Mouse (Mus musculus): ENCODE measurements around the gene Mmp11.

Gene Mmp11

DNA sequence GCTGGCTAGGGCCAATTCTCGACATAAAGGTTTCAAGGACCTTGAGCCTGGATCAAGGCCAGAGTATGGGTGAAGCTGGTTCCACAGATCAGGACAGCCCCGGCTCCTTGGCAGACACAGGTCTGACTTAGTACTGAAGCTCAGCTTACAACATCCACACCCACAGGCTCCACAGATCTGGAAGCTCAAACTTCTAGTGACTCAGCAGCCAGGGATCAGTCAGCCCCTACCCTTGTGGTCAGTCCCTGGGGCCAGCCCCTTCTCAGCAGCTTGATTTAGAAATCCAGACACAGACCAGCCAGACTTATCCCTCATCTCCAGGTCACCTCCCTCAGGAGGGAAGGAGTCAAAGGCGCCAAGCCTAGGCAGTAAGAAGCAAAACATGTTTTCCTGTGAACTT lies 37.5 kb downstream of the Mmp11 start:
- in situ Hi-C loops (cut with MboI; ENCODE audit: unreplicated experiment in 2 of 2): no loop called here

DNA sequence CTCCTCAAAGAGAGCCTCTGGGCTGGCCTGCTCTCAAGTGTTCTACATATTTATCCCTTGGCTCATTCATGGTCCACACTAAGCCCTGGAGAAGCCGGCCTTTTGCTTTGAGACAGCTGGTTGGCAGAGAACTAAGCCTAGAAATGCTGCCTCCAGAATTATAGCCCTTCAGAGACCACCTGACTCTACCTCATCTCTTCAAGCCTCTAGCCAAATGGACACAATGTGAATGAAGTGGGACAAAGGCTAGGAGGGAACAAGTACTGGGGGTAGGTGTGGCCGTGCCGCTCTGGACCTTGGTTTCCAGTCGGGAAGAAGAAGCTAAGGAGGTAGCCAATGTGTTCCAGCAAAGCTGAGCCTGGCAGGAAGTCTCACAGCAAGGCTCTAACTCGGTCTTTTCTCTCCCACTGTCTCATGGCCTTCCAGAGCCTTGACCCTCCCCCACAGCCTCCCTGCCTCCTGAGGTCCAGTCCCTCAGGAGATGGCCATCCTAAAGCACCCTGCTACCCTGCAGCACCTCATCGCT lies 38.2 kb downstream of the Mmp11 start:
- in situ Hi-C loops (cut with MboI; ENCODE audit: unreplicated experiment in 2 of 2): no loop called here

DNA sequence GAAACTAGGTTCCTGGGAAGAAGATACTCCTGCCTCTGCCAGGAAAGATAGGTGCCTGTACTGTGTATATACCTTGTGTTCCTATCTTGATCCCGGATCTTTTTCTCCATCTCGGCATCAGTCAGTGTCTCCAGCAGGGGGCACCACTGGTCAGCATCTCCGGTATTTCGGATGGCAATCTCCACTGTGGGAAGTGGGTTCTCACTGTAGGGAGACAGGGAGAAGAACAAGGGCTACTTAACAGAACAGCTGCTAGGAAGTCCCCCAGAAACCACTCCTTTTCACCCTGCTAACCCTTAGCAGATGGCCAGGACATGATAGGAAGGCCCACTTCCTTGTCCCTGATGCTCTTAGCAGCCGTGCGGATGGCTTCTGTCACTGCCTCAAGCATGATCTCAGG lies 38.9 kb downstream of the Mmp11 start:
- in situ Hi-C loops (cut with MboI; ENCODE audit: unreplicated experiment in 2 of 2): no loop called here

DNA sequence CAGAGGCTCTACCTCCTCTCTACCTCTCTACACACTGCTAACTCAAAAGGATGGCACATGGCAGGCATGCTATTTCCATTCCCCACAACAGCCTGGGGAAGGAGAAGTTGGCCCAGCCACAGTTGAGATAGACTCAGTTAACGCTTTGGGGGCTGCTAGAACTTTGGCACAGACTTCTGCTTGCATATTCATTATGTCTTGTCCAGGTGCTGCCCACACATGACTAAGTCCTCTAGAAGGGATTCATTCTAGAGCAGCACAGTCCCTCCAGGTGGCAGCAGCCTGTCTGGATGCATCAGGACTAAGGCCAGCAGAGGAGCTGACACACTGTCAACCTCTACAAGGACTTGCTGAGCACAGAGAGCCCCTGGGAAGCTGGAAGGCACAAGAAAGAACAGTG lies 40.1 kb downstream of the Mmp11 start:
- in situ Hi-C loops (cut with MboI; ENCODE audit: unreplicated experiment in 2 of 2): no loop called here

- in situ Hi-C loops (cut with MboI; ENCODE audit: unreplicated experiment in 2 of 2): no loop called here
Measured at GRCm38 (mm10) chr10:75895730-75896129, 40.6 kb downstream of the Mmp11 start.

DNA sequence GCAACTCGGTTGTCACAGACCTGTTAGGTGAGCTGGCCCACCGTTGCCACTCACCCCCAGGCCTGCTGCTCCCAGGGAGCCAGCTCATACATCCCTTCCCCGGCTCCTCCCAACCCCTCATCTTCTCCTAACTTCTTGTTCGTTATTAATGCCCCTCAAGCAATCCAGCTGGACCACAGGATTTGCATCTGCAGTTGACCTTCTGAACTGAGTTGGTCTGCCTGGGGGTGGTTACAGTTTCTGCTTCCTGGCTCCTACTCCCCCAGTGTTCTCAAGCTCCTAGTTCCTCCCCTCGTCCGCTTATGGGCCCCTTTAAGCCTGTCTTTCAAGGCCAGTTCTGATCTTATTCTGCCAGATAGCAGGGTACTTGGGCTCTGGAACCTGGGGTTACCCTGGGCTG lies 41.7 kb downstream of the Mmp11 start:
- in situ Hi-C loops (cut with MboI; ENCODE audit: unreplicated experiment in 2 of 2): no loop called here

DNA sequence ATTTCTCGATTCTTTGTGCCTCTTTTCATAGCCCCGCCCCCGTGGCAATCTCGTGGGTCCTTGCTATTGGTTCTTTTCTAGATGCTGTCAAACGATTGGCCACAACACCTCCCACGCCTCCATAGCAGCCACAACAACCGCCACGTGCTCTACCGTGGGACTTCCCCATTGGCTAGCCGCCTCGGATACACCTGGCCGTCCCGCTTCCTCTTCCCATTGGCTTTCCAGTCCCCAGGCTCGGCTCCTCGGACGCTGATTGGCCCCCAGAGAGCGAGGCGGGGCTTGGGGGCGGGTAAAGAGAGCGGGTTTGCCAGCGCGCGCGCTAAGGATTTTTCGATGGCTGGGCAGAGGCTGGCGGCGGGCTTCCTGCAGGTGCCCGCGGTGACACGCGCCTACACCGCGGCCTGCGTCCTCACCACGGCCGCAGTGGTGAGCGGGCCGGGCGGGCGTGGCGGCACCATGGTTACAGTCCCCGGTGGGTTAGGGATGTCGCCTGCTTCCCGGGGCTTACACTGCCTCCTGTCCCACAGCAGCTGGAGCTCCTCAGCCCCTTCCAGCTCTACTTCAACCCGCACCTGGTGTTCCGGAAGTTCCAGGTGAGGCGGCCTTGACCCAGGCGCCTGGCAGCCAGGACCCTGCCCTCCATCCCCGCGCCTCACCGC lies 43.1 kb downstream of the Mmp11 start, which contains the start of gene Derl3:
TSS of gene Derl3 (plus strand) at position 325 of the 662 bp plus-strand sequence.
- in situ Hi-C loops (cut with MboI; ENCODE audit: unreplicated experiment in 2 of 2): no loop called here

- in situ Hi-C loops (cut with MboI; ENCODE audit: unreplicated experiment in 2 of 2): loop anchor here (5.0 to 10.0 kb wide), 4 partner anchors 63 to 315 kb away; partner anchors contain the start of genes Gm5134 (in 2 of the 2) and Slc5a4b (in 1 of the 2)
Measured at GRCm38 (mm10) chr10:75889406-75890153, 46.7 kb downstream of the Mmp11 start.

- in situ Hi-C loops (cut with MboI; ENCODE audit: unreplicated experiment in 2 of 2): loop anchor here (5.0 to 10.0 kb wide), 4 partner anchors 65 to 317 kb away; partner anchors contain the start of genes Gm5134 (in 2 of the 2) and Slc5a4b (in 1 of the 2)
Measured at GRCm38 (mm10) chr10:75887504-75887903, 48.8 kb downstream of the Mmp11 start.

GRCm38 (mm10) chr10:75884742-75885141 lies 51.6 kb downstream of the Mmp11 start:
- in situ Hi-C loops (cut with MboI; ENCODE audit: unreplicated experiment in 2 of 2): loop anchor here (5.0 to 10.0 kb wide), 5 partner anchors 68 to 320 kb away; partner anchors contain the start of genes Gm5134 (in 2 of the 2) and Slc5a4b (in 1 of the 2)

- in situ Hi-C loops (cut with MboI; ENCODE audit: unreplicated experiment in 2 of 2): loop anchor here (5.0 to 10.0 kb wide), 3 partner anchors 232 to 322 kb away; partner anchors contain the start of gene Slc5a4b (in 1 of the 2)
Measured at GRCm38 (mm10) chr10:75883232-75883552, 53.1 kb downstream of the Mmp11 start.

DNA sequence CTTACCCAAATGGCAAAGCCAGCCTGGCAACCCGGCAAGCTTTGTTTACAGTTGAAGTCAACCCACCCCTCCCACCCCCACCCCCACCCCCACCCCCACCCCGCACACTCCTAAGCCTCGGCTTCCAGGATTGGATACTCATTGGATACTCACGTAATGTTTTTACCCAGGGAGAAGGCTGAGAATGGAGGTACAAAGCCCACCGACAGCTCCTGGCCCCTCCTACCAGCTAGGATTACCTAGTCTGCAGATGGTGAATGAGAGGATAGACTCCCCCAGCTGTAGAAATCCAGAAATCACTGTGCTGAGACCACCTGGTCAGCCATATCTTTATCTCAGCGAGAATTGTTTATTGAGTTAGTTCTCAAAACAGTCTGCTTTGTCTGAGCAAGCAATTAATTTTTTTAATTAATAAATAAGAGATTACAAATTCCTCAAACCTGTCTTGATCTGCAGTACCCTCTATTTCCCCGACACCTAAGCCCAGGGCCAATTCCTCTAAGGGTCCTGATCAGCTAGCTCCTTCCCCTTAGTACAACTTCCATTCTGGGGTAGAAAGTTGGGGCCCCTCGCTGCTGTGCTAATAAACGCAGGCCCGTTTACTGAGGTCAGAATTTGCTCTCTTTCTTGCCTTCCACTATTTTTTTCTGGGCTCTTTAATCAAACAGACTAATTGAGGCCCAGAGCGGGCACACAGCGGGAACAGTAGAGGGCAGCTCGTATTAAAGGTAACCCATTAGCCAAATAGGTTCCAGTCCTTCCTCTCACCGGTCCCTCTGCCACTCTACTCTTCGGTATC lies 53.7 kb downstream of the Mmp11 start:
- in situ Hi-C loops (cut with MboI; ENCODE audit: unreplicated experiment in 2 of 2): loop anchor here (5.0 to 10.0 kb wide), 3 partner anchors 232 to 322 kb away; partner anchors contain the start of gene Slc5a4b (in 1 of the 2)

DNA sequence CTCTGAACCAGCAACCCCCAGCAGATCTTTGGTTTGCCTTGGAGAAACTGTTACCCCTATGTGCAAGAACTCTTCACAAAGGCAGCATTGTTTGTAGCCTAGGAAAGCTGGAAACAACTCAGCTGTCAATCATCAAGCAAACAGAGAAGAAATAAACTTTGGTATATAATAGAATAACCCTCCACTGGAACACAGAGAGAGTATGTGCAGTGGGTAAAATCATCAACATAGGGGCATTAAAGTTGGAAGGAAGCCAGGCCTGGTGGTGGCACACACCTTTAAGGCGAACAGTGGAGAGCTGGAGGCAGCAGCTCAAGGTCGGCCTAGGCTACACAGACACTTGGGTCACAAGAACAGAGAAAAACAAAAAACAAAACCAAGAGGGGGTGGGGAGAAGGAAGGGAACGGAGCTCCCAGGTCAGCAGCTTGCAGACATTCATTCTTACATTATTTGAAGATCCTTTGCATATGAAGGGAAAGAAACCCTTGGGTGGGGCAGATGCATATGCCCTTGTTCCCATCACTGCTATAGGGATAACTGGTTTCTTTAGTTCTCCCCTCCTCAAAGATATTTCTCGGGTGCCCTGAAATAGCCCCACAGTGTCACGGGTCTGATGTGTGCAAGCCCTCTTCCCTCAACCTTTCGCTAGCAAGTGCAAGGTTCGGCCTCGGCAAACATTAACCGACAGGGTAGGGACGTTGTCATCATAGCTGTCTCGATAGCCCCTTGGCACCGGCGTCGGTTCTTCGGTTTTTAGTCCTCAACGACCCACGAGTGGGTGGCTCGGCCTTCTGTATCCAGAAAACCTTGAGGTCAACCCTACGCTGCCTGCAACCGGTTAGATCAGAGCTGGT lies 54.5 kb downstream of the Mmp11 start:
- in situ Hi-C loops (cut with MboI; ENCODE audit: unreplicated experiment in 2 of 2): loop anchor here (5.0 to 10.0 kb wide), 3 partner anchors 233 to 323 kb away; partner anchors contain the start of gene Slc5a4b (in 1 of the 2)

DNA sequence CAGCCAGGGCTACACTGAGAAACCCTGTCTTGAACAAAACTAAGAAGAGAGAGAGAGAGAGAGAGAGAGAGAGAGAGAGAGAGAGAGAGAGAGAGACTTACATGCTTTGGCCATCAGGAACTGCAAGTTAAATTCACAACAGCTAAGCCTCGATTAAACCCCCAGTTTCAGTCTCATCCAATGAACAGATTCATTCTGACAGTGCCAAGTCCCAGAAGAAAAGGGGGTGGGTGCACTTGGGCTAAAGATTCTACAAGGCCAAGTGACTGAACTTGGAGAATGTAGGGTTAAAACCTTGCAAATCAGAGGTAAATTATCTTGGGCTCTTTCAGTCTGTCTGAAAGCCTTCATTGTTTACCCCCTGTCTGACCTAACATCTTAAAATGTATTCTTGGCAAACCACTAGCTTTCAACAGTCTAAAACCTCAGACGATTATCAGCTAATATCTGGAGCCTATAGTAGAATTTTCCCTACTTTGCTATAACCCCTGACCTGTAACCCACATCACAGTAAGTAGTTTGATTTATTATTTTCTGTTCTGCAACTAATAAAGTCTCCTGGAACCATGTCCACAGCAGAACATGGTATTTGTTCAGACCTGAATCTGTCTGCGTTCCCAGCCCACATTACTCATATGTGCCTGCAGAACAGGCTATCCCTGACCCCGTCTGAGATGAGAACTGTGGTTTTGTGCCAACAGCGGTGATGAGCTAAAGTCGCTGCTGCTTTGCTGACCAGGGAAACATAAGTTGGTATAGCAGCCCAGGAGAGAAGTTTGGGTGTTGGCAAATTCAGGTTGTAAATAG lies 55.3 kb downstream of the Mmp11 start:
- in situ Hi-C loops (cut with MboI; ENCODE audit: unreplicated experiment in 2 of 2): loop anchor here (5.0 to 10.0 kb wide), 3 partner anchors 234 to 324 kb away; partner anchors contain the start of gene Slc5a4b (in 1 of the 2)

GRCm38 (mm10) chr10:75880351-75880750 lies 55.9 kb downstream of the Mmp11 start:
- in situ Hi-C loops (cut with MboI; ENCODE audit: unreplicated experiment in 2 of 2): loop anchor here (5.0 to 10.0 kb wide), 3 partner anchors 234 to 324 kb away; partner anchors contain the start of gene Slc5a4b (in 1 of the 2)

GRCm38 (mm10) chr10:75878836-75879235 lies 57.5 kb downstream of the Mmp11 start:
- in situ Hi-C loops (cut with MboI; ENCODE audit: unreplicated experiment in 2 of 2): no loop called here

DNA sequence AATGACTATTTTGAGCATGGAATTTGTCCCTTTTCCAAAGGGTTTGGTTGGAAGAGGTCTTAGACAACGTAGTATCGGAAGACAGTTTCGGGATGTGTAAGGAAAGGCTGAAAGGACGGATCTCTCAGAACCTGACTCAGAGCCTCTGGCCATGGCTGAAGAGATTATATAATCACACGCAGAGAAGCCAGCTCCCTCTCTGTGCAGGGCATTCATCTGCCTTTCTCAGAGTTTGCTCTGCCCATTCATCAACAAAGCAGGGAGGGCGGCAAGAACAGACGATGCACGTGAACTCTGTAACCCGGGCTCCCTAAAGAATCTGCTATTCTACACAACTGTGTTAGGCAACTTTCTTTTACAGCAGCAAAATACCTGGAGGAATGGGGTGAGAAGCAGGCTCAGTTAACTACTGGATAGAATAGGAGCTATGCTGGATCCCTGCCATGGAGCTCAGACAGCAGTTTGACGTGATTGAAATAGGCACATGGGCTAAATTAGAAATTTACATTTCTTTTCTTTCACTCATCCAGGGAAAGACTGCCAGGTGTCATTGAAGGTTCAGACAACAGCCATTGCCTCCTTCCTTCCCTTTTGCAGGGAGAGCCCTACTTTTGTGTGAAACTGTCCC lies 62.6 kb downstream of the Mmp11 start:
- in situ Hi-C loops (cut with MboI; ENCODE audit: unreplicated experiment in 2 of 2): no loop called here
